Mouse (Mus musculus) embryo, embryonic 11 days (tissue): Measurements from ENCODE around the gene Cops9.

ENCODE experiments used
- DNase-seq: peaks from one replicate; pipeline ENCODE4 v3.0.0-alpha.2; 2015

The Cops9 gene

DNA sequence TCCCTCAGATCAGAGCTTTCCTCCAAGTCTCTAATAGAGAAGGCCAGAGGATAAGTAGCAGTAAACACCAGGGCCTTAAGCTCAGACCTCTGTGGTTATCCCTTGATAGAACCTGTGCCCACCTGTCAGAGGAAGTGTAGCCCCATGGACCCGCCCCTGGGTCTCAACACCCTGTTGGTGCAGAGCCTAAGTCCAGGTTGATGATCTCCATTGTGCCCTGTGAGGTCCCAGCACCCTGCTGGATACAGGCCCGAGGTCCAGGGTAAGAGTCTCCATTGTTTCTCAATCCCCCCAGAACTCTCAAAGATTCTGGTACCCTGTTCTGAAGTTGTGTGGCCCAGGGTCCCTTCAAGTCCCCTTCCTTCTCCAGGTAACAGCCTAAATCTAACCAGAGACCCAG is 4.3 kb upstream of the Cops9 start:
- no peak for DNase-seq

DNA sequence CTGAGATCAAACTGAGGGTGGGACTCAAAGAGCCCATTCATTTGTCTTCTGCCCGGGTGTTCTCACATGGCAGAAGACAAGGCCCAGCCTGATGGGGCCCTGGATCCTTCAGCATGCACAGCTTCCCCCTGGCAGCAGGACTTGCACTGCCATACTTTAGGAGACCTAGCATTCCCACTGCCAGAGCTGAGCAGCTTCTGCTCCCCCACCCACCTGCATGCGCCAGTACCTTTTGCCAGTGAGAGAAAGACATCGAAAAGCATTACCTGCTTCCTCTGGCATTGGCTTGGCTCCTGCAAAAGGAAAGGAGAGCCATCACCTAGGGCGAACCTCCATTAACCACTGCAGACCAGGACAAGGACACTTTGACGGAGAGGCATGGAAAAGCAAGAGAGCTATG is 3.1 kb upstream of the Cops9 start:
- DNase-seq: no peak

DNA sequence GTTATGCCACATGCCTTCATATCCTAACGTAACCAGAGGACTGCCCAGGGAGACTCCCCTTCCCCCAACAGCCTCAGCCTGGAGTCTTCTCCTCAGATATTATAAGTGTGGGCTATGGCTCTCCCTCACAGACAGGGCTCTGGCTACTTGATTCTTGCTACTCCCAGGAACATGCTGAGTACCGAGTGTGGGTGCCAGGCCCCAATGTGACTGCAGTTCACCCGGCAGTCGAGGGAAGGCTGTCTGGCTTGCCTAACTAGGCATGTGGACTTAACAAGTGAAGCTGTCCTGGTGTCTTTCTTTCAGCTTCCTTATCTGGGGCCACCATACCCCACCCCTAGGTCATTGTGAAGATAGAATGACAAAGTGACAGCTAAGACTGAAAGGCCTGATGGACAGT is 1.9 kb upstream of the Cops9 start:
- no peak for DNase-seq

GRCm38 (mm10) chr1:92640393-92640792 is 1.4 kb downstream of the Cops9 start:
- DNase-seq: no peak

- DNase-seq: no peak
Measured at GRCm38 (mm10) chr1:92638736-92639135, 3.0 kb downstream of the Cops9 start.

DNA sequence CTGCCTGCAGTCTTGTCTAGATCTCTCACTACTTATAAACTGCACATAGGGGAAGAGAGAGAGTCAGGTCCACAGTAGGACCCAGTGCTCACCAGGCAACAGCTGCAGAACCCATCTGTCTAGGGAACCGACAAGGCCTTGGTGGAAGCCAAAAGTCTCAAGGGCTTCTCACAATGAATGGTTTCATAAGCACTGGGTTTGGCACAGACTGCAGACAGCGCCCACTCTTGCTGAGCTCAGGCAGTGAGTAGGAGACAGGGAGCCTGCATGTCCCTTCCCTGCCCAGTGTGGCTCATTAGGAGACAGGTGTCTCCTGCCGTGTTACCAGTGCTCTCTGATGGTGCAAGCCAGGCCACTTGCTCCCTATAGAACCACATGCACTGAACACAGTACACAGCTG is 3.6 kb downstream of the Cops9 start:
- no peak for DNase-seq

- no peak for DNase-seq
Measured at GRCm38 (mm10) chr1:92637501-92638172, 4.1 kb downstream of the Cops9 start.

DNA sequence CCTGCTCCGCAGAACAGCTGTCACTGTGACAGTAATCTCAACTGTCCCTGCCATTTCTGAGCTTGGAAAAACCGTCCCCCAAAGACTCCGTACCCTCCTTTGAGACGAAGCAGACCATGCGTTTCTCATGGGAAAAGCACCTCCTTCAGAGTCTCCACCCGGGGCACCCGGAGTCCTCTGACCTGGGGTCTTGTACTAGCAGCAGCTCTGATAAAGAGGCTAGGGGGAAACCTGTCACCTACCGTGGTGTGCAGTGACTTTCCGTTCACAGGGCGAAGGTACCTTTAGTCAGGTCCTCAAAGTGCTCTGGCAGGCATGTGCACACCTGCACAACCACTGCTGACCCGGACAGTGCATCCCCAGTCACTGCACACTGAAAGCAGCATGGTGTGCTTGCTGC is 5.1 kb downstream of the Cops9 start:
- DNase-seq: no peak

DNA sequence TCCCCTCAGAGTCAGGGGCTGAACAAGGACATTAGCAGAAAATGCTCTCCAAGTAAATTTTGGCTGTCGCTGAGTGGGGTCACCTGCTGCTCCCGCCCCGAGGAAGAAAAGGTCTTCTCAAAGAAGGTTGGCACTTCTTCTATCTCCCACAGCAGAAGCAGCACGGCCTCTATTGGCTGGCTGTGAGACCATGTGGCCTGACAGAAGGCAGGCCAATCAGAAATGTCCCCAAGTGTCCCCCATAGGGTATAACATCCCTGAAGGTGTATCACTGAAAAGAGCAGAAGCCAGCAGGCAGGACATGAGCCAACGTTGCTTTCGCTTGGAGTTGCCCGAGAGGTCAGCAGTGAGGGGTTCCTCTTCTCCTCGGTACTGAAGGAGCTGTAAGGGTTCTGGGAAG is 5.8 kb downstream of the Cops9 start:
- no peak for DNase-seq

- peak; percentile 18 for DNase-seq
Measured at GRCm38 (mm10) chr1:92634976-92635599, 6.7 kb downstream of the Cops9 start.

GRCm38 (mm10) chr1:92634569-92634968 is 7.2 kb downstream of the Cops9 start:
- DNase-seq: no peak

GRCm38 (mm10) chr1:92633726-92634125 is 8.1 kb downstream of the Cops9 start:
- no peak for DNase-seq

DNA sequence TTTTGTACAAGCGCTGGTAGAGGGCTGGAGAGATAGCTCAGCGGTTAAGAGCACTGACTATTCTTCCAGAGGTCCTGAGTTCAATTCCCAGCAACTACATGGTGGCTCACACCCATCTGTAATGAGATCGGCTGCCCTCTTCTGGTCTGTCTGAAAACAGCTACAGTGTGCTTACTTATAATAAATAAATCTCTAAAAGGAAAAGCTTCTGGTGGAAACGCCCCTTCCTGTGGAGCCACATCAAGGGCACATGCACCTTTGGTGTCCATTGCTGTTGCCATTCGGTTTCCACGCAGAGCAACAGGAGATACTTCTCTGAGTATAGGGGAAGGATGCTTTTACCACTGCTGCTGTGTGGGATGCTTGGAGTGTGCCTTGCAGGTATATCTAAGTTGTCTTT is 8.8 kb downstream of the Cops9 start:
- DNase-seq: no peak

DNA sequence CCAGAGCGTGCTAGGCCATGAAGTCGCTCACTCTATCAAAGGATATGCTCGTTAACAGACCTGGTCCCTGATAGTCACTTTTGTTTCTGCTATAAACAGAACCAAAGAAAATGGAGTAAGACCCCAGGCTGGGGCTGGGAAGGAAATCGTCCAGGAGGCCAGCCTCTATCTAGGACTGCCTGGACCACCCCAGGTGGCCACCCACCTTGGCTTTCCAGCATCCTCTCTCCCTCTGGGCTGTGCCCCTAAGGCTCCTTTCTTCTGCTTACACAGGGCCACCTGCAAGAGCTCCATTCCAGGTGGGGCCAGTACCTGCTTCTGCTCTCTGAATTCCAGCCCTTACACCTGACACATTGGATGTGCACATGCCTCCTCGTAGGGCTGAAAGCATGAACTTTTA is 9.6 kb downstream of the Cops9 start:
- no peak for DNase-seq

DNA sequence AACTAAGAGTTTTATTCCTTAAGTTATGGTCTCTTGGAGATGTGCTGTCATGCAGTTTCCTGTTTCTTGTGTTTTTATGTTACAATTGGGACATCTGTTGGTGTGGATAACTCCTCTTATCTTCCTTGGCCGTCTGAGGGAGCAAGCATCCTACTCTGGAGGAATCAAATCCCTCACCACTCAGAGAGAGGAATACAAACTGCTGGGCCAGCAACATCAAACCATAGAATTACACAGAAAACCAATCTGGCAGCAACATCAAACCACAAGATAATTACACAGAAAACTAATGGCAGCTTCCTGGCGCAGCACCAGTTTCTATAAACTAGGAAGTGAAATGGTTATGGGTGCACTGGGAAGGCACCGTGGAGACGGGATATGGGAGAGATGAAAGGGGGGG is 13.6 kb downstream of the Cops9 start:
- no peak for DNase-seq

DNA sequence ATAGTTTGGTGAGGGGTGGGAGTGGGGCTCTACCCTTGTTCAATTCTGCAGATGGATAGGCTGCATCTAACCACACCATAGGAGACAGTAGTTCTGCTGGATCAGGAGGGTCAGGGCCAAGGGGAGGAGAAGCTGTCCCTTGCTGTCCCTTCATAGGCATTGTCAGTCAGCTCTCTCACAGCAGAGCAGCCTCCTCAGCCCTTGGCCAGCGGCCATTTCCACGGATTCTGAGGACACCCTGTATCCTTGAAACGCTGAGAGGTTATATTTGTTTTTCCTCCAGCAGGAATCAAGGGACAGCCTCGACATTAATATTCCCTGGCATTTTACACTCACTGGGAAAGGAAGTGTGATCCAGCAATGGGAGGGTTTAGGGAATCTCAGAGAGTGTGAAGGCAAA is 23.4 kb downstream of the Cops9 start:
- DNase-seq: no peak

DNA sequence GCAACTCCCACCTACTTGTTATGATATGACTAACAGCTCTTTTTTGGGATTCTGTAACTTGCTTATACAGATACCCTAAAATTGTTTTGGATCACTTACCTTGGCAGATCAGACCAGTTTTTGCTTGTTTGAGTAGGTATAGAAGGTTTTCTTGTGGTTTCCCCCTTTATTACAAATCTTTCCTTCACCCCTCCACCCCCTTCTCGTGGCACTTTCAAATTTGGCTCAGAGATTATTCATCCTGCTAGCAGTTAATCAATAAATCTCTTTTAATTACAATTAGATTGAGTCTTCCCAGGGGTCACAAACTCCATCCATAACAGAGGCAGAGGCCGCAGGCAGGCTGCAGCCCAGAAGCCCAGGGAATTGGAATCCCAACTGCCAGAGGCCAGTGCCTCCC is 24.3 kb downstream of the Cops9 start, which contains the start of gene Olfr12:
Olfr12 (plus strand) TSS at position 301 of the 400 bp plus-strand sequence.
- no peak for DNase-seq

DNA sequence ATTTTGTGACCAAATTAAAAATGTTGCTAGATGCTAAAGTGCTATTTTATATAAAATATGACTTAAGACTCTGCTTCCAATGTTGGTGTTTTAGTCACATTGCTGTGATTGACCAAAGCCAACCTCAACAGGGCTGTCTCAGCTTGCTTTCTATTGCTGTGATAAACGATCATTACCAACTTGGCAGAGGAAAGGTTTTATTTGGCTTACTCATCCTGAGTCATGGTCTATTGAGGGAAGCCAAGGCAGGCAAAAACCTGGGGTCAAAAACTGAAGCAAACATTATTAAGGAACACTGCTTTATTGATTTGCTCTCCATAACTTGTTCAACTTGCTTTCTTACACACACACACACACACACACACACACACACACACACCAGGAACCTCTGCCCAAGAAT is 25.7 kb downstream of the Cops9 start:
- no peak for DNase-seq

DNA sequence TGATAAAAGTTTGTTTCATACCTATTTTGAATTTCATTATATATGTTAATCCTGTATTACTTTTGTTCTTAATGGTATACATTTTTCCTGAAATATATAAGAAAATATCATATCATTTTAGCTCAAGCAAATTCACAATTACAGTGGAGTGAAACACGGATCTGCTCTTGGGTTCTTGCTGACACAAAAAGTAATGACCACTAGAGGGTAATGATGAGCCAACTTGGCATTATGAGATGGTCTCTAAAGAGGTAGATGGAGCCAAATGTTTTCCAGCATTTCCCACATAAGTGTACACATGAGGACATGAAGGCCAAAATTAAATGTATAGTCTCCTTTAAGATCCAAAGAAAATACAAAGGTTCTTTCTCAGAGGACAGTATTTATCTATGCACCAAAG is 27.3 kb downstream of the Cops9 start:
- peak; percentile 43 for DNase-seq

GRCm38 (mm10) chr1:92613175-92613574 is 28.6 kb downstream of the Cops9 start:
- no peak for DNase-seq

- peak; percentile 69 for DNase-seq
Measured at GRCm38 (mm10) chr1:92611008-92611407, 30.8 kb downstream of the Cops9 start.

DNA sequence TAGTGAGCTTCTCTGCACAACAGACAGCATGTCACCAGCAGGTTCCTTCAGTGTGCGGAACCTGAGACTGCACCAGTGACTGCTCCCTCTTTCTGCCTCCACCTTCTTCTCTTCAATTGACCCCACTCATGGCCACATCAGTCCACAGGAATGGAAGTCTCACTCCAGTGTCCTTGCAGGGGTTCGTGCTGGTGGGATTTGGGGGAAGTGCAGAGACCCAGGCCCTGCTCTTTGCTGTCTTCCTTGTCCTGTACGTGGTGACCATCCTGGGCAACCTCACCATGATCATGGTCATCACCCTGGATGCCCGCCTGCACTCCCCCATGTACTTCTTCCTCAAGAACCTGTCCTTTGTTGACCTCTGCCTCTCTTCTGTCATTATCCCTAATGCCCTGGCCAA is 34.1 kb downstream of the Cops9 start:
- no peak for DNase-seq

DNA sequence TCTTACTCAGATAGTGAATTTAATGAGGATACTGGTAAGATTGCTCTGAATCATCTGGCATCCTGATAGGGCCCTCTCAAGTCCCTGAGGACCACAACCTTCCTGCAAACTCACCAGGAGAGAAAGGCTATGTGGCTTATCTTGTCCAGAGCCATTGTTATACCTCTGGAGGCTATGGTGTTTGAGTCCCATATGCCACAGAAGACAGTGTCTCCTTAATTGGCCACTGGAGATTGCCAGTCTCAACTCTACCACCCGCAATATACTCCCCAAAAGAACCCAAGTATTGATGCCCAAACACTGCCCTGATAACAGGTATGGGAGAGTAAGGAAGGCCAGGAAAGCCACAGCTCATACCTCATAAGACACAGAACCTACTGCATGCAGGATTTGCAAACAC is 36.3 kb downstream of the Cops9 start, which contains the start of gene Olfr1410:
Olfr1410 (plus strand) TSS at position 301 of the 400 bp plus-strand sequence.
- DNase-seq: no peak

- no peak for DNase-seq
Measured at GRCm38 (mm10) chr1:92596019-92596418, 45.8 kb downstream of the Cops9 start.

DNA sequence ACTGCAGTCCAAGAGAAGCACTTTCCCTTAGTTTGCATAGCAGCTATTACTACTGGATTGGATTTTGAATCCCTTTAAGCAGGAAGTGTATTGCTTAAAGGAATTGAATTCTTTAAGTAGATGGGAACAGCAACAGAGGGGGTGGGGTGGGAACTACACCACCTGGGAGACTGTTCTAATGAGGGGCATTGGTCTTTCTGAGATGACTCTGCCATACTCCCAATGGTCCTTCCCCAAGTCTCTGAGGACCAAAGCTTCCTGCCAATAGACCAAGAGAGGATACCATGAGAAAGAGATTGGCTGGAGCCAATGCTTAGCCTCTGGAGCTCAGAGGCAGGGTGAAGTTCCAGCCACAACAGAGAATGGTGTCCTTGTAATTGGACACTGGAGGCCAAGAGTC is 47.7 kb downstream of the Cops9 start, which contains the start of gene Olfr1411:
Olfr1411 (plus strand) TSS at position 301 of the 400 bp plus-strand sequence.
- DNase-seq: no peak
